Mouse (Mus musculus) neural tube, embryonic 15.5 days (tissue): ENCODE measurements around the gene Pon3. TPM values are rescaled to one million over a fixed set of nuclear protein-coding genes. Genes with fewer than 3 reads are reported as not detected.

Experiments used
- ATAC-seq: fragments of 200-750 bp; cut with Nextera tagmentation; 2 replicates; pipeline ENCODE4 v1.8.0; 2017; ENCODE audit warnings: mild to moderate bottlenecking, moderate TSS enrichment, moderate library complexity; ENCODE audit not compliant: low FRiP score
- H3K27ac ChIP-seq: fragments of 300-500 bp; sonication (generic); replicated peaks from 2 replicates; pipeline ENCODE4 v1.5.1; 2015; ENCODE audit warnings: mild to moderate bottlenecking, inconsistent platforms
- H3K27me3 ChIP-seq: fragments of 300-500 bp; sonication (generic); replicated peaks from 2 replicates; pipeline ENCODE4 v1.6.1; 2015; ENCODE audit warnings: inconsistent platforms
- H3K36me3 ChIP-seq: fragments of 300-500 bp; sonication (generic); 2 replicates; pipeline ENCODE4 v1.6.1; 2015; ENCODE audit warnings: inconsistent platforms
- H3K4me1 ChIP-seq: fragments of 300-500 bp; sonication (generic); 2 replicates; pipeline ENCODE4 v1.6.1; 2015; ENCODE audit warnings: inconsistent platforms
- H3K4me2 ChIP-seq: fragments of 300-500 bp; sonication (generic); 2 replicates; pipeline ENCODE4 v1.6.1; 2015; ENCODE audit warnings: inconsistent platforms, mild to moderate bottlenecking, moderate library complexity
- H3K4me3 ChIP-seq: fragments of 300-500 bp; sonication (generic); replicated peaks from 2 replicates; pipeline ENCODE4 v1.5.1; 2015; ENCODE audit warnings: mild to moderate bottlenecking, inconsistent platforms
- H3K9ac ChIP-seq: fragments of 300-500 bp; sonication (generic); replicated peaks from 2 replicates; pipeline ENCODE4 v1.6.1; 2015; ENCODE audit warnings: mild to moderate bottlenecking, inconsistent platforms
- H3K9me3 ChIP-seq: fragments of 300-500 bp; sonication (generic); replicated peaks from 2 replicates; pipeline ENCODE4 v1.6.1; 2016; ENCODE audit warnings: inconsistent platforms
- WGBS: fragments of 180-500 bp; shearing (Covaris S2); methylation state at CpG from one replicate; pipeline ENCODE4 v1.1.7; 2015; ENCODE audit warnings: mixed read lengths; 5-methylcytosine and 5-hydroxymethylcytosine counted together
- polyA plus RNA-seq: library from polyadenylated mRNA; unstranded; fragments of >200 nt; fragmentation: Nextera tagmentation; extraction: Ambion mirVana; gene quantifications from 2 replicates; pipeline ENCODE4 v1.2.1, GENCODE M21; 2015

Gene Pon3
- 3.4 and 5.7 TPM in 2 replicates for polyA plus RNA-seq

DNA sequence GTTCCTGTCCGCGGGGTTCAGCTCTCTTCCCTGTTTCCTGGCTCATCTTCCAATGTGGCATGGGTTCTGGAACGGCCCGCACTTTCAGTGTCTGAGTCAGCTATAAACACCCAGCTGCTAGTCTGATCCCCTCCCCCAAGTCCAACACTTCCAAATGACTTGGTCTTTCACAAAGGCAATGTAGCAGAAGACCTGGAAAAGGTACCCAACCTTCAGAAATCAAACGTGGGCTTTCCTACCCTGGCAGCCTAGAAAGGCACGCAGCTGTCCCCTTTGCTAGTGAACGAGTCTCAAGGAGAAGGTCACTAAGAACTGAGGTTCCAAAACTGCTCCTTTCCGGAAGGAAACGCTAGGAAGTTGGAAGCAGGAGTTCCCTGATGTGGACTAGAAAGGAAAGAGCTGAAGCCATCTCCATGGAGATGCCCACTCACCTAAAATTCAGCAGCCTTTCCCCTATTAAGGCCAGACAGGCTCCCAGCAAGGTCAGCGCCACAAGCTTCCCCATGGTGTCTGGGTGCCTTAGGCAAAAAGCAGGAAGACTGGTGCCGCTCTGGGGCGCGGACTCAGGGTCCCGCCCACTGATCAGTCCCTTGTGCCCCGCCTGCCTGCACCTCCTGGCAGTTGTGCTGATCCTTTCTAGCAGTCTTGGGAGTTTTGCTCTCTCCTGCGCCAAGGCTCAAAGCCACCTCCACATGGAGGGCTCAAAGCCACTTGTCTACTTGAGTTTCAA is at the start of gene Pon3:
TSS of gene Pon3 (minus strand) at position 565 of the 730 bp plus-strand sequence.
- WGBS = 12% methylated on average over 16 of the region's 16 CpGs
- H3K9me3 ChIP-seq = no peaks in the 10 kb centered on the region
- no peak within 1 kb of the TSS for H3K9ac ChIP-seq
- H3K36me3 ChIP-seq = no peaks in the 10 kb centered on the region
- H3K27ac ChIP-seq = no peak within 1 kb of the TSS
- ATAC-seq = peak; percentile 50
- H3K4me2 ChIP-seq = peak within 1 kb of the TSS; percentile 47
- peaks cover 3% of the 10 kb centered on the region; the same call in 1 of the 2 replicates for H3K4me1 ChIP-seq
- no peaks in the 10 kb centered on the region for H3K27me3 ChIP-seq
- peak within 1 kb of the TSS; percentile 30 for H3K4me3 ChIP-seq

DNA sequence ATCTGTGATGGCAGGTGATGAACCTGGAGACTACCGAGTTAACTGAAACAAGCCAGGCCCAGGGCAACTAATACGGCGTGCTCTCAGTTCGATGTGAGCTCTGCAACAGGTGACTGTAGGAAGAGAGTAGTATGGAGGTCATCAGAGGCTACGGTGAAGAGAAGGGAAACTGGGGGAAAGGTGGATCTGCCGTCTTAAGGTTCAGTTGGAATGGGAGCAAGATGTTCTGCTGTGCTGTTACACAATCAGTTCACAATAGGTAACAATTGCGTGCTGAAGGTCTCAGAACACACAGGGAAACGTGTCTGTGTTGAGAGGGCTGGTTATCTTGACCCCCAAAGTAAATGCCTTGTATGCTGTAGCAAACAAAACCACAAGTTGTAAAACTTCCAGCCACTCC is 48.9 kb upstream of the Pon3 start:
- H3K4me1 ChIP-seq = no peaks in the 10 kb centered on the region
- no peaks in the 10 kb centered on the region for H3K27me3 ChIP-seq
- no peak overlapping the region for H3K9ac ChIP-seq
- H3K27ac ChIP-seq = no peak overlapping the region
- no peaks in the 10 kb centered on the region; the same call in 1 of the 2 replicates for H3K9me3 ChIP-seq
- no peak overlapping the region for H3K4me2 ChIP-seq
- 86% methylated on average over 8 of the region's 8 CpGs for WGBS
- no peaks in the 10 kb centered on the region for H3K36me3 ChIP-seq
- ATAC-seq = no peak
- no peak overlapping the region for H3K4me3 ChIP-seq

DNA sequence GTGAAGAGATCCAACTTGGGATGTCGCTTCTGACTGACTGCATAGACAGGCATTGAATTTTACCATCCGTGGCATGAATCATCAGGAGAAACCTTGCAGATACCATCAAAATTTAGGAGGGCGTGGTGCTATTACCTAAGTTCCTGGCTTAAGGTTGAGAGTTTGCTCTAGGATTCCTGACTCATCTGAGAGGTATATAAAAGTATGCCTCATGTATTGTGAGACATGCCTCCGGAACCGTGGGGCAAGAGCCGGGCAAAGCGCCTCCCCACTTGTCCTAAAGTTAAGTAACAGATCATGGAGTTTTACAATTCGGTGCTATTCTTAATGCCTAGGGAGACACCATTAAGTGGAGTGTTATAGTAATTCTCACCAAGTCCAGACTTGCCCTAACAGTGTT is 44.5 kb upstream of the Pon3 start:
- Histone ChIP-seq H3K36me3 (no peaks in the 10 kb centered on the region), H3K4me1 (peaks cover 14% of the 10 kb centered on the region), H3K4me2 (no peak overlapping the region), H3K9ac (no peak overlapping the region), H3K27me3 (peaks cover 6% of the 10 kb centered on the region; the same call in 1 of the 2 replicates), H3K9me3 (no peaks in the 10 kb centered on the region; the same call in 1 of the 2 replicates), H3K27ac (no peak overlapping the region), H3K4me3 (no peak overlapping the region)
- no peak for ATAC-seq
- 89% methylated on average over 8 of the region's 8 CpGs for WGBS

DNA sequence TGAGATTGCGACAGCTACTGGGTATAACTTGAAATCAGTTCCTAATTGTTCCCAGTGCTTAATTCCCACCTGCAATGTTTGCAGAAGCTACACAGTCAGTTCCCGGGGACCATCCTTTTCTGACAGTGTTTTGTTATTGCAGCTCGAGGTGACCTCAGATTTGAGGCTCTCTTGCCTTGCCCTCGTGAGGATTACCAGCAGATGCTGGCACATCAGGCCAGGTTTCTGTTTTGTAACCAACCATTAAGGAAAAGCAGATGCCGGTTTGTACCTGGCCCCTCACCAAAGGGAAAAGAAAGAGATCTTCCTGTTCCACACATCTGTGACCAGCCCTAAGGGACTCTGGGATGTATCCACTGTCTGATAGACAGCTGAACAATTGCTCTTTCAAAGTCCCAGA is 43.5 kb upstream of the Pon3 start:
- 68% methylated on average over 5 of the region's 5 CpGs for WGBS
- H3K36me3 ChIP-seq = no peaks in the 10 kb centered on the region
- H3K9ac ChIP-seq = no peak overlapping the region
- H3K4me2 ChIP-seq = no peak overlapping the region
- no peaks in the 10 kb centered on the region; the same call in 1 of the 2 replicates for H3K9me3 ChIP-seq
- H3K27ac ChIP-seq = no peak overlapping the region
- H3K4me1 ChIP-seq = peaks cover 14% of the 10 kb centered on the region
- no peak for ATAC-seq
- peaks cover 6% of the 10 kb centered on the region; the same call in 1 of the 2 replicates for H3K27me3 ChIP-seq
- H3K4me3 ChIP-seq = no peak overlapping the region

DNA sequence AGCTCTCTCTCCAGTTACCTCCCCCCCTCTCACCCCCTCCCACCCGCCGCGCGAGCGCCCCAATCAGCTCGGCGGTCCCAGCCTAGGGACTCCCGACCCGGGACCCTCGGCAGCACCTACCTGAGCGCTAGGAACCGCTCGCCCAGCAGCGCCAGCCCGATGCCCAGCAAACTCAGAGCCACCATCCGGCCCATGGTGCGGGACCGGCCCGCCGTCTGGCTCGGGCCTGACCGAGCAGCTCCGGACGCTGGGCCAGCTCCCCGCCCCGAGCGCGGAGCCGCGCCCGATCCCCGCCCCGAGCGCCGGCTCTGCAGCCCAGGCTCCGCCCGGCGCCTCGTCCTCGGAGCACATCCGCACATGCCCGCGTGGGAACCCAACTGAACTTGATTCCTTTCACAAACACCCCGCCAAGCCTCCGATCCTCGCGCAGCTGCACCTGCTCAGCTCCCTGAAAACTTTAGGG is 42.0 kb upstream of the Pon3 start, which contains the start of gene Pon2:
TSS of gene Pon2 (minus strand) at position 364 of the 463 bp plus-strand sequence.
- H3K4me2 ChIP-seq = peak within 1 kb of the TSS; percentile 96
- WGBS = 0% methylated on average over 40 of the region's 47 CpGs
- peak within 1 kb of the TSS; percentile 55 for H3K9ac ChIP-seq
- H3K27ac ChIP-seq = peak within 1 kb of the TSS; percentile 74
- peaks cover 6% of the 10 kb centered on the region; the same call in 1 of the 2 replicates for H3K27me3 ChIP-seq
- no peaks in the 10 kb centered on the region for H3K36me3 ChIP-seq
- no peaks in the 10 kb centered on the region for H3K9me3 ChIP-seq
- peak; percentile 85 for ATAC-seq
- peak within 1 kb of the TSS; percentile 57 for H3K4me3 ChIP-seq
- H3K4me1 ChIP-seq = peaks cover 14% of the 10 kb centered on the region

DNA sequence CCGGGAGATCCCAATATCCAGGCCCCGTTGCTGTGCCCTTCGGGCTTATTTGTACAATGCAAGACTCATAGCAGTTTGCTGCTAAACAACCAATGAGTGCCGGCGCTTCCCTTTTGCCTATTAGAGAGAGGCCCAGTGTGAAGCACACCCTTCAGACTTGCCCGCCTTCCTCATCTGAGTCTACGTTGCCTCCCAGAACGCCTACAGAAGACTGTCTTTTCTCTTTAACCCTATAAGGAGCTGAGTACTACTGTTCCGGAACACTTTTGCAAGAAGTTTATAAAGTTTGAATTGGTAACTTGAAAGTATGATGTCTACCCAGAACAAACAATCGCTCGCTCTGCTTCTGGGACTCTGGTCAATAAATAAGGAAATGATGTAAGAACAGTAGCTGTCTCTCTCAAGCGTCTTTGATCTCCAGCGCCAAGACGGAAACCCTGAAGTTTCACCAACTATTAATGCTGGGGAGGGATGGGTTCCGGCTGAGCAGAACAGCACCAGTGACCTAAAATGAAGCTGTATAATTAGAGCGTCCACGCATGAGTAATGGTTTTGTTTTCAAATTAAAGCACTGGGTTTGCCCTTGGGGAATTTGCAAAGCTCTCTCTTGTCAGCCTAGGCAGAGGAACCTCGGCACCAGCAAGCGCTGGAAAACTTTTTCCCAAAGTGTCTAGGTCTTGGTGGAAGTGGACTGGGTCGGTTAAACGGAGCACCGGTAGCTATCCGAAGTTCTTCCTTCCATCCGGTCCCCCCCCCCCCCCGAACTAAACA is 41.4 kb upstream of the Pon3 start:
- 4% methylated on average over 25 of the region's 25 CpGs for WGBS
- no peaks in the 10 kb centered on the region for H3K36me3 ChIP-seq
- peak overlapping the region; percentile 96 for H3K4me2 ChIP-seq
- peak overlapping the region; percentile 55 for H3K9ac ChIP-seq
- H3K27ac ChIP-seq = peak overlapping the region; percentile 74
- H3K27me3 ChIP-seq = peaks cover 6% of the 10 kb centered on the region; the same call in 1 of the 2 replicates
- H3K4me3 ChIP-seq = peak overlapping the region; percentile 57
- H3K9me3 ChIP-seq = no peaks in the 10 kb centered on the region
- ATAC-seq = peak; percentile 66
- H3K4me1 ChIP-seq = peaks cover 14% of the 10 kb centered on the region

DNA sequence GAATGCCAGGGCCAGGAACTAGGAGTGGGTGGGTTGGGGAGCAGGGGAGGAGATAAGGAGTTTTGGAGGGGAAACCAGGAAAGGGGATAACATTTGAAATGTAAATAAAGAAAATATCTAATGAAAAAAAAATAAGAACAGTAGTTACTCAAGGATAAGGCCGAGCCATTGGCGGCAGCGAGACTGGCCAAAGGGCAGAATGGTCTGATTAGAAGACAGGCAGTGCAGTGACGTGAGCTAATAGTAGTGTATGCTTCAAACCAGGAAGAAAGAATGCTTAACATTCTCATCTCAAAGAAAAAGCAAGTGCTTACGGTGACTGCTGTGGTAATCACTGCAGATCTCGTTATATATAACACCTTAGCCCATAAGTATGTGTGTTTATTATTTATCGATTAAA is 40.0 kb upstream of the Pon3 start:
- WGBS = 98% methylated on average over 7 of the region's 7 CpGs
- H3K27ac ChIP-seq = no peak overlapping the region
- H3K27me3 ChIP-seq = peaks cover 6% of the 10 kb centered on the region; the same call in 1 of the 2 replicates
- H3K9ac ChIP-seq = no peak overlapping the region
- no peak overlapping the region for H3K4me3 ChIP-seq
- H3K4me1 ChIP-seq = peaks cover 20% of the 10 kb centered on the region
- no peak overlapping the region for H3K4me2 ChIP-seq
- no peak for ATAC-seq
- H3K36me3 ChIP-seq = no peaks in the 10 kb centered on the region
- no peaks in the 10 kb centered on the region for H3K9me3 ChIP-seq

DNA sequence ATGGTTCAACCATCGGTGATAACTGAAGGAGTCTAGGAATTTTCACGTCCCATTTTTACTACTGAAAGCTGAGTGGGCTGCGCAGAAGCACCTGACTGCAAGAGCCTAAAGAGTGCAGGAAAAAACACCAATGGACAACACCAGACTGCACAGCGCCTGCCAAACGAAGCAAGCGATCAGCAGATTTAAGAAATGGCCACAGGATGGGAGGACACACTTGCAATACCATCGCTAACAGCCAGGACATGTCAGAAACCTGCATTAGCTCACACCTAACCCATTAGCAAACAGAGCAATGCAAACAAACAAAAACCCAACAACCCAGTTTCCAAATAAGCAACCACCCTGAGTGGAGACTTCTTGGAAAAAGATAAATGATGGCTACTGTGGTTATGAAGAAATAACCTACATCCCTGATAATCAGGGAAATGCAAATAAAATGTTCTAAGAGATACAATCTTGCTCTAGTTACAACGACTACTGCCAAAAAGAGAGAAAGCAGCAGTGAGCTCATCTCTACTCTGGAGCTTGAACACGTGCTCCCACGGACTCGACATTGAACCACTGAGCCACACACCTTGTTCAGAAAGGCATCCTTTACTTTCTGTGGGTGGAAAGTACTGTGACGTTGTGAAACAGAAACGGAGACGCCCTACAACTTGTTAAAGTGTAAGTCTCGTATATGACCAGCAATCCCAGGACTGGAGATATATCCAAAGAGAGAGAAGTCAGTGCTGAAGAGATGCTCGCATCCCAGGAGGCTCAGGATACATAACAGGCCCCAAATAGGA is 38.8 kb upstream of the Pon3 start:
- Histone ChIP-seq H3K36me3 (no peaks in the 10 kb centered on the region), H3K4me2 (no peak overlapping the region), H3K4me1 (peaks cover 20% of the 10 kb centered on the region), H3K27ac (no peak overlapping the region), H3K4me3 (no peak overlapping the region), H3K9me3 (no peaks in the 10 kb centered on the region), H3K9ac (no peak overlapping the region), H3K27me3 (peaks cover 6% of the 10 kb centered on the region; the same call in 1 of the 2 replicates)
- no peak for ATAC-seq
- WGBS = 96% methylated on average over 16 of the region's 16 CpGs

DNA sequence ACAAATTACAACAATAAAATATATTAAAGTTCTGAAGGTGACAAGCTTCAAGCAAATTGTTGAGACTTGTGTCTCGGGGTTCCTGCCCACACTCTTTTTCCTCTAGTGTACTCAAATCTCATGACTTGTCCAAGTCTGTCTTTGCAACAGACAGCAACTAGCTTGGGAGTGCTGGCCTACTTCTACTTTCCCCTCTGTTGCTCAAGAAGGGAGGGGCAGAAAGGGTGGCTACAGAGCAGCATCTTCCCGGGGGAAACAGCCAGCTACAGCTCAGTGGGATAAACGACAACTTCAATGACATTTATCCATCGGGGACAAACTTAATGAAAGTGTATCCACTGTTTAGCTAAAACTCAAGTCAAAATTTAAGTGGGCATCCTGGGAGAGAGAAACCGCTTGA is 36.8 kb upstream of the Pon3 start:
- WGBS = 83% methylated on average over 5 of the region's 5 CpGs
- no peak for ATAC-seq
- H3K9ac ChIP-seq = no peak overlapping the region
- H3K4me3 ChIP-seq = no peak overlapping the region
- no peaks in the 10 kb centered on the region for H3K36me3 ChIP-seq
- H3K27me3 ChIP-seq = peaks cover 6% of the 10 kb centered on the region; the same call in 1 of the 2 replicates
- H3K4me2 ChIP-seq = no peak overlapping the region
- H3K9me3 ChIP-seq = no peaks in the 10 kb centered on the region
- no peak overlapping the region for H3K27ac ChIP-seq
- H3K4me1 ChIP-seq = peaks cover 14% of the 10 kb centered on the region

DNA sequence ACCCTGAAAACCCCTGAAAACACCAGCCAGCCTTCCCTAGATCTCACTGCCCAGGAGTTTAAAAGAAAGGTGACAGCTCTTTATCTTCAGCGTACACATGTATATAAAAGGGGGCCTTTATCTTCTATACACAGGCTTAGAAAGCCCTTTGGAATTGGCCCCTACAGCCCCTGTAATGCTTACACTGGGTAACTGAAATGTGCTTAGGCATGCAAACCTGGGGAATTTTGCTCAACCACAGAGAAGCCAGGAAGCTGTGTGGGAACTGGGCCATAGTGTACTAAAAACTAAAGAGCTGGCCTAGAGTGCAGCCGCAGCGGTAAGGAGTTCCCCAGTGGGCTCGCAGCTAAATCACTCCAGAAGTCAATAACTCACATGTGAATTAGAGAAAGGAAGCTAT is 35.4 kb upstream of the Pon3 start:
- ATAC-seq = peak; percentile 22; the same call in 1 of the 2 replicates
- no peak overlapping the region for H3K4me3 ChIP-seq
- no peak overlapping the region for H3K4me2 ChIP-seq
- H3K27ac ChIP-seq = no peak overlapping the region
- no peaks in the 10 kb centered on the region for H3K36me3 ChIP-seq
- no peaks in the 10 kb centered on the region for H3K27me3 ChIP-seq
- no peak overlapping the region for H3K9ac ChIP-seq
- H3K9me3 ChIP-seq = no peaks in the 10 kb centered on the region
- 60% methylated on average over 4 of the region's 4 CpGs for WGBS
- H3K4me1 ChIP-seq = peaks cover 6% of the 10 kb centered on the region; the same call in 1 of the 2 replicates

DNA sequence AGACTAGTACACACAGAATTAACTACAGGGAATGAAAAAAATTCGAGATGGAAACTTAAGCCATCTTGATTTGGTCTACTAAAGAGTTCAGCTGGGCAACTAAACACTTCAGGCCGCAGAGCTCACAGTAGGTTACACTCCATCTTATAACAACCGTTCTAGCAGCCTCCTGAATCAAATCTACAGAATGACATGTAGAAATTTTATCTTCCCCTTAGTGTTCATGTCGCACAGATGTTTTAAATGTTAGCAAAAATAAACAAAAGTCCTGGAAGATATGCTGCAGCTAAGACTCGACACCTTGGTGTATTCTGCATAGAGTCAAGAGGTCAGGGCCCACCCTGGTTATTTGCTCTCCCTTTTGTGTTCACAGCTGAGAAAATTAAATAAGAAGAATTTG is 31.8 kb upstream of the Pon3 start:
- Histone ChIP-seq H3K27me3 (no peaks in the 10 kb centered on the region), H3K9ac (no peak overlapping the region), H3K9me3 (no peaks in the 10 kb centered on the region), H3K36me3 (no peaks in the 10 kb centered on the region), H3K4me2 (no peak overlapping the region), H3K4me1 (peaks cover 6% of the 10 kb centered on the region; the same call in 1 of the 2 replicates), H3K27ac (no peak overlapping the region), H3K4me3 (no peak overlapping the region)
- no peak for ATAC-seq
- 82% methylated on average over 5 of the region's 5 CpGs for WGBS
